Mouse (Mus musculus) heart, adult 18-20 months (tissue): ENCODE data around the gene Coq2. TPM values are rescaled to one million over a fixed set of nuclear protein-coding genes. Genes with fewer than 3 reads are reported as not detected.

Experiments used
- DNase-seq, 2 experiments: peaks; one replicate each; pipeline ENCODE4 v3.0.0; 2021 to 2022; ENCODE audit warnings: mixed read lengths in 1 of 2
- total RNA-seq, 2 experiments: library from RNA; stranded (reverse); gene quantifications; 2 replicates each; pipeline ENCODE4 v1.2.3; 2021

Gene Coq2
- total RNA-seq, 2 experiments from 2014 or later, result 104 to 107 TPM

- no peak for DNase-seq
Measured at GRCm38 (mm10) chr5:100621876-100622508, 52.9 kb downstream of the Coq2 start.

- DNase-seq, result no peak
Measured at GRCm38 (mm10) chr5:100620952-100621351, 54.0 kb downstream of the Coq2 start.

GRCm38 (mm10) chr5:100619586-100620275 lies 55.2 kb downstream of the Coq2 start:
- DNase-seq, result no peak

GRCm38 (mm10) chr5:100613896-100614768 lies 60.8 kb downstream of the Coq2 start:
- no peak for DNase-seq

- DNase-seq, result no peak
Measured at GRCm38 (mm10) chr5:100607868-100608267, 67.1 kb downstream of the Coq2 start.

- peak in 1 of 2 experiments; percentile 24 for DNase-seq
Measured at GRCm38 (mm10) chr5:100607090-100607762, 67.7 kb downstream of the Coq2 start.

GRCm38 (mm10) chr5:100605828-100606229 lies 69.1 kb downstream of the Coq2 start:
- DNase-seq, result peak; percentile 86 to 87

Other genes starting within 250 kb of the Coq2 start
- gene Lin54, start 174.5 kb downstream of the Coq2 start, total RNA-seq, result 1 to 10 TPM; 5.6 to 6.1 TPM
- 10 to 100 TPM; 89.2 to 93.2 TPM for gene Cops4, start 156.8 kb downstream of the Coq2 start, total RNA-seq
- 1 to 10 TPM; 1.1 to 4.1 TPM for gene Plac8, start 102.9 kb downstream of the Coq2 start, total RNA-seq
- 1 to 10 TPM; 1.0 to 1.8 TPM for gene Hpse, start 44.6 kb upstream of the Coq2 start, total RNA-seq
- 1 to 10 TPM; 2.4 to 4.9 TPM for gene Helq, start 123.5 kb upstream of the Coq2 start, total RNA-seq
- 10 to 100 TPM; 85.1 to 86.7 TPM for gene Mrps18c, start 123.5 kb upstream of the Coq2 start, total RNA-seq
- gene Abraxas1, start 145.8 kb upstream of the Coq2 start, total RNA-seq, result 10 to 100 TPM in 1 of 2 experiments, 1 to 10 TPM in 1; 8.8 to 11.0 TPM
- gene Gpat3, start 170.6 kb upstream of the Coq2 start, total RNA-seq, result 10 to 100 TPM; 19.8 to 26.1 TPM